Comparison of ENCODE assay signal across 20 mouse cellular contexts in the genomic region with DNA sequence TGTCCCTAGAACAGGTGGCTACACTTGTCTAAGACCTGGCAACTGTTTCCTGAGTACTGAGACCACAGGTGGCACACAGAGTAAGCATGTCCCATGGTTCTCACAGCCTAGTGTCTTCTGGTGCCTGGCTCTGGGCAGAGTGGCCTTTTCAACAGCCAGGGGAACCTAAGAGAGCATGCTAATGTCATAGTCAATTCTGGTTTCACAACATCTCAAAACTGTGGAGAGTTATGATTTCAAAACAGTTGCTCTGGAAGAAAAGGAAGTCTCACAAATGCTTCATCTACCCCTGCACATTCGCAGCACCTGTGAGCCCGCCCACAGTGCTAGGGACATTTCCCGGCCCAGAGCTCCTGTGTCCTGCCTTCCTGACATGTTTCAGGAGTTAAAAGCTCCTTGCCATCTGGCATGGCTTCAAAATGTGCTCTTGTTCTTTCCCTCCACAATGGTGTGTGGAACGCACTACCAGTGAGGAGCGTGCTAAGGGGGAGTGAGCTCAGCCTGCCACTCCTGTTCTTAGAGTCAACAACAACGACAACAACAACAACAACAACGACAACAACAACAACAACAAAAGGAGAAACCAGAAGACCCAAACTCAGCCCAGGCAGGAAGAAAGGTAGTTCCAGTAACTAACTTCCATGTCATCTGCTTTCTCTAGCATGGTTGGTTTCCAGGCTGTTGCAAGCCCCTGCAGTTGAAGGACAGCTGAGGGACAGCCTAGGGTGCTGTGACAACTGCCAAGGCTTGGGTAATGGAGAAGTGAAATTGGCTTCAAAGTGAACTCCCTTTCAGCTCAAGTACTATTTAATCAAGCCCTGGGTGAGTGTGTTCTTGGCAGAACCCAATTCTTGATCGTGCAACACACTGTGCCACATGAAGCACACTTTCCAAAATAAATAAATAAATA. TPM values are rescaled to one million over a fixed set of nuclear protein-coding genes. Genes with fewer than 3 reads are reported as not detected.
DNase-seq lines count a peak whose midpoint lies in the region; ATAC-seq and TF ChIP-seq lines count a peak whose summit lies in the region.
"Had no signal": no experiment of that assay in that cellular context is flagged by ENCODE, and none has a peak within 500 bp of the region (broad histone marks: within the 10 kb centered on the region; RNA-seq: fewer than 3 reads in every experiment).

No protein-coding gene starts in this region.

- no peaks in the 10 kb centered on the region for H3K9me3 ChIP-seq in forebrain, postnatal 0 days (ENCODE audit: low read length)
- H3K9me3 ChIP-seq in forebrain, embryonic 13.5 days (replicated peaks) = no peaks in the 10 kb centered on the region
- no peaks in the 10 kb centered on the region for H3K9me3 ChIP-seq in liver, embryonic 16.5 days (replicated peaks; ENCODE audit: control insufficient read depth, low read length)
- H3K9me3 ChIP-seq: embryonic facial prominence, embryonic 13.5 days; hindbrain, embryonic 15.5 days; lung, embryonic 15.5 days had no signal

- H3K36me3 ChIP-seq in forebrain, postnatal 0 days (ENCODE audit: insufficient read depth) = 0 out of 2 replicates have a peak, but pooled peaks cover 6% of the 10 kb centered on the region
- H3K36me3 ChIP-seq in forebrain, embryonic 13.5 days (ENCODE audit: poor library complexity, severe bottlenecking) = no peaks in the 10 kb centered on the region
- H3K36me3 ChIP-seq in liver, embryonic 16.5 days (ENCODE audit: control insufficient read depth, insufficient read depth) = peaks cover 2% of the 10 kb centered on the region; the same call in 1 of the 2 replicates
- H3K36me3 ChIP-seq: G1E; hindbrain, embryonic 15.5 days had no signal

- H3K4me2 ChIP-seq in forebrain, postnatal 0 days (ENCODE audit: low read depth) = no peak overlapping the region
- H3K4me2 ChIP-seq in forebrain, embryonic 13.5 days = no peak overlapping the region
- H3K4me2 ChIP-seq in liver, embryonic 16.5 days (ENCODE audit: low read depth, low read length) = no peak overlapping the region
- H3K4me2 ChIP-seq: embryonic facial prominence, embryonic 13.5 days; heart, embryonic 11.5 days; hindbrain, embryonic 15.5 days; lung, embryonic 15.5 days had no signal

- DNase-seq in forebrain, postnatal 0 days = no peak
- DNase-seq in thymus, postnatal 0 days (ENCODE audit: low spot score) = peak; percentile 28
- DNase-seq in thymus, postnatal 10 days (ENCODE audit: low spot score in 2 of 2) = no peak
- DNase-seq in skeletal muscle tissue, adult 2 months (ENCODE audit: low read depth, low spot score) = peak; percentile 32
- no peak for DNase-seq in ovary, postnatal 10 days (ENCODE audit: low spot score)
- DNase-seq in retina, postnatal 1 day = no peak
- DNase-seq: B cell, adult 2 months; cerebellum, postnatal 14 days; kidney, adult 8-10 months; right cerebral cortex, postnatal 4 days had no signal

- no peak overlapping the region for H3K27ac ChIP-seq in forebrain, postnatal 0 days (ENCODE audit: low read depth, low read length)
- no peak overlapping the region for H3K27ac ChIP-seq in forebrain, embryonic 13.5 days
- peak overlapping the region; percentile 71 for H3K27ac ChIP-seq in liver, embryonic 16.5 days (ENCODE audit: low read length)
- H3K27ac ChIP-seq: embryonic facial prominence, embryonic 13.5 days; hindbrain, embryonic 15.5 days; layer of hippocampus, adult 2 months; lung, embryonic 15.5 days had no signal

- H3K27me3 ChIP-seq in forebrain, postnatal 0 days (ENCODE audit: insufficient read depth, low read length) = no peaks in the 10 kb centered on the region
- no peaks in the 10 kb centered on the region for H3K27me3 ChIP-seq in forebrain, embryonic 13.5 days
- no peaks in the 10 kb centered on the region for H3K27me3 ChIP-seq in liver, embryonic 16.5 days (ENCODE audit: control insufficient read depth, insufficient read depth, low read depth, low read length)
- H3K27me3 ChIP-seq: embryonic facial prominence, embryonic 13.5 days; hindbrain, embryonic 15.5 days; lung, embryonic 15.5 days had no signal

- no peak overlapping the region for H3K9ac ChIP-seq in forebrain, postnatal 0 days
- H3K9ac ChIP-seq in forebrain, embryonic 13.5 days = no peak overlapping the region
- H3K9ac ChIP-seq in liver, embryonic 16.5 days (ENCODE audit: low read depth, low read length) = no peak overlapping the region
- H3K9ac ChIP-seq: embryonic facial prominence, embryonic 13.5 days; hindbrain, embryonic 15.5 days; lung, embryonic 15.5 days had no signal

- TF ChIP-seq CTCF in forebrain, postnatal 0 days (IDR thresholded peaks at IDR 0.05; ENCODE audit: low read depth) = no peak

- ATAC-seq in forebrain, postnatal 0 days = 0 out of 2 replicates have a peak, but pooled peaks have one; percentile 22
- ATAC-seq in forebrain, embryonic 13.5 days = no peak
- no peak for ATAC-seq in liver, embryonic 16.5 days (ENCODE audit: low read depth)
- ATAC-seq: forebrain, embryonic 14.5 days; midbrain, embryonic 16.5 days had no signal

- H3K4me1 ChIP-seq in forebrain, postnatal 0 days (ENCODE audit: insufficient read depth) = no peaks in the 10 kb centered on the region
- H3K4me1 ChIP-seq in forebrain, embryonic 13.5 days = no peaks in the 10 kb centered on the region
- H3K4me1 ChIP-seq in liver, embryonic 16.5 days (ENCODE audit: control insufficient read depth, low read depth, low read length) = peaks cover 56% of the 10 kb centered on the region
- H3K4me1 ChIP-seq: embryonic facial prominence, embryonic 13.5 days; hindbrain, embryonic 15.5 days had no signal

- H3K4me3 ChIP-seq in forebrain, postnatal 0 days (ENCODE audit: low read depth, low read length) = no peak overlapping the region
- no peak overlapping the region for H3K4me3 ChIP-seq in forebrain, embryonic 13.5 days
- H3K4me3 ChIP-seq in liver, embryonic 16.5 days (ENCODE audit: low read depth, low read length) = no peak overlapping the region
- H3K4me3 ChIP-seq: embryonic facial prominence, embryonic 13.5 days; hindbrain, embryonic 15.5 days; layer of hippocampus, adult 2 months; lung, embryonic 15.5 days had no signal

- WGBS in forebrain, postnatal 0 days = 84% methylated on average over 8 of the region's 8 CpGs
- WGBS in forebrain, embryonic 13.5 days = 94% methylated on average over 8 of the region's 8 CpGs
- WGBS in liver, embryonic 16.5 days (ENCODE audit: insufficient replicate concordance) = 75% methylated on average over 8 of the region's 8 CpGs

RNA-seq across cellular contexts. Expression of gene Tbc1d2b, which starts 37.6 kb away (rescaled TPM):
- total RNA-seq in forebrain, postnatal 0 days (2014; rRNA removed) = 13.5 and 16.7 TPM in 2 replicates
- polyA plus RNA-seq in forebrain, postnatal 0 days (2015; fragmentation: Nextera tagmentation; extraction: Ambion mirVana) = 3.1 and 4.0 TPM in 2 replicates
- polyA plus RNA-seq in forebrain, embryonic 13.5 days (2015; fragmentation: Nextera tagmentation; extraction: Ambion mirVana) = 4.1 and 4.7 TPM in 2 replicates
- 9.7 and 10.4 TPM in 2 replicates for polyA plus RNA-seq in thymus, postnatal 0 days (2015; fragmentation: Nextera tagmentation; extraction: Ambion mirVana)
- 8.0 and 8.3 TPM in 2 replicates for polyA plus RNA-seq in liver, embryonic 16.5 days (2015; fragmentation: Nextera tagmentation; extraction: Ambion mirVana)

Comparison
In these comparisons a context has a peak if more than half of its experiments do, and no peak if none do; other contexts are left out.
1. DNase-seq: peak in thymus, postnatal 0 days (single experiment) and skeletal muscle tissue, adult 2 months (single experiment); none in forebrain, postnatal 0 days (single experiment), thymus, postnatal 10 days (0 of 2), ovary, postnatal 10 days (single experiment) and retina, postnatal 1 day (single experiment).